Mouse (Mus musculus): ENCODE data around the gene Olfr912.

Gene Olfr912

DNA sequence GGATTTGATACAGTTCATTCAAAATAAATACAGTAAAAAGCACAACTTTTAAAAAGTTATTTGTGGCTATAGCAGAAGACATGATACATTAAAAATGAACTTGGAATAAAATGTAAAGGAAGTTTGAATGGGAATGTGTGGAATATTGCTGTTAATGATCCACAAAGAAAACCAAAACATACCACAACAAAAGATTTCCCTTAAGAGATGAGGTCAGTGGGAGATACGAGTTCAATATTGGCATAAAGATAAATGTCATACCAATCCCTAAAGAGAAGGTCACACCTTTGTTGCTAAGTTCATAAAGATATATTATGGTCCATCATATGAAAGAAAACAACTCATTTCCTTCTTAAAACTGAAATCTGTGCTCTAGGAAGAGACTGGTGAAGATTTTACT, at the start of gene Olfr912:
Gene Olfr912 (plus strand): TSS at position 301 of the 400 bp plus-strand sequence.
- no peaks in the 10 kb centered on the region for H3K4me1 ChIP-seq (replicated peaks; ENCODE audit: low read depth, low read length)
- H3K4me3 ChIP-seq (replicated peaks; ENCODE audit: low read length): no peak within 1 kb of the TSS
- peaks cover 6% of the 10 kb centered on the region for H3K9me3 ChIP-seq (ENCODE audit: low read length)
- H3K27me3 ChIP-seq (ENCODE audit: insufficient read depth, low read length): no peaks in the 10 kb centered on the region
- TF ChIP-seq NANOG (IDR thresholded peaks at IDR 0.05; ENCODE audit: borderline replicate concordance, low read length) (no peak), CTCF (conservative IDR thresholded peaks at IDR 0.05; ENCODE audit: low read length) (no peak), POU5F1 (IDR thresholded peaks at IDR 0.05; ENCODE audit: borderline replicate concordance, low read length) (no peak)
- no peaks in the 10 kb centered on the region for H3K36me3 ChIP-seq (ENCODE audit: insufficient read depth, low read length)

GRCm38 (mm10) chr9:38537549-38537948, 42.4 kb upstream of the Olfr912 start, which contains the start of gene Olfr910:
Gene Olfr910, plus strand, starts transcription at chr9:38537849.
- no peaks in the 10 kb centered on the region for H3K36me3 ChIP-seq (ENCODE audit: insufficient read depth, low read length)
- peaks cover 7% of the 10 kb centered on the region; the same call in 1 of the 2 replicates for H3K9me3 ChIP-seq (ENCODE audit: low read length)
- H3K4me3 ChIP-seq (replicated peaks; ENCODE audit: low read length): no peak within 1 kb of the TSS
- no peak for TF ChIP-seq CTCF (conservative IDR thresholded peaks at IDR 0.05; ENCODE audit: low read length)
- TF ChIP-seq NANOG (IDR thresholded peaks at IDR 0.05; ENCODE audit: borderline replicate concordance, low read length): no peak
- TF ChIP-seq POU5F1 (IDR thresholded peaks at IDR 0.05; ENCODE audit: borderline replicate concordance, low read length): no peak
- H3K27me3 ChIP-seq (ENCODE audit: insufficient read depth, low read length): no peaks in the 10 kb centered on the region
- H3K4me1 ChIP-seq (replicated peaks; ENCODE audit: low read depth, low read length): no peaks in the 10 kb centered on the region

GRCm38 (mm10) chr9:38591056-38591455, 11.1 kb downstream of the Olfr912 start:
- Histone ChIP-seq H3K4me1 (replicated peaks; ENCODE audit: low read depth, low read length) (peaks cover 13% of the 10 kb centered on the region), H3K9me3 (ENCODE audit: low read length) (peaks cover 28% of the 10 kb centered on the region), H3K4me3 (replicated peaks; ENCODE audit: low read length) (no peak overlapping the region), H3K27me3 (ENCODE audit: insufficient read depth, low read length) (no peaks in the 10 kb centered on the region), H3K36me3 (ENCODE audit: insufficient read depth, low read length) (no peaks in the 10 kb centered on the region)
- TF ChIP-seq NANOG (IDR thresholded peaks at IDR 0.05; ENCODE audit: borderline replicate concordance, low read length) (peak; percentile 49; the same call in 1 of the 2 replicates), POU5F1 (IDR thresholded peaks at IDR 0.05; ENCODE audit: borderline replicate concordance, low read length) (0 out of 2 replicates have a peak, but pooled peaks have one; percentile 21), CTCF (conservative IDR thresholded peaks at IDR 0.05; ENCODE audit: low read length) (no peak)

DNA sequence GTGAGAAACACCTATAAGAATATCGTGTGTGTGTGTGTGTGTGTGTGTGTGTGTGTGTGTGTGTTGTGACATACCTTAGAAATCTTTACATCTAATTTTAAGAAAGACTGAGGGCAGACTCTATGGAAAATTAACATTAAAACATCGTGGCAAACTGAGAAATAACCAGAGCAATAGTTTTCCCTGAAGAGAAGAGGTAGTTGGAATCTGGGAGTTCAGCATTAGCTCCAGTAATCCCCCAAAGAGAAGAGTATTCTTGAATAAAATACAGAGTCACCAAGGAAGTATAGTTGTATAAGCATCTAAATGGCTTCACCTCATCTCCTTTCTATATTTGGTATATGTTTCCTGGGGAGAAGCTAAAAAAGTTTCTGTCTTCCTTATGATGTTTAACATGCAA, 12.5 kb downstream of the Olfr912 start, which contains the start of gene Olfr913:
Gene Olfr913 (plus strand): TSS at position 301 of the 400 bp plus-strand sequence.
- TF ChIP-seq POU5F1 (IDR thresholded peaks at IDR 0.05; ENCODE audit: borderline replicate concordance, low read length) (no peak), CTCF (conservative IDR thresholded peaks at IDR 0.05; ENCODE audit: low read length) (no peak), NANOG (IDR thresholded peaks at IDR 0.05; ENCODE audit: borderline replicate concordance, low read length) (no peak)

DNA sequence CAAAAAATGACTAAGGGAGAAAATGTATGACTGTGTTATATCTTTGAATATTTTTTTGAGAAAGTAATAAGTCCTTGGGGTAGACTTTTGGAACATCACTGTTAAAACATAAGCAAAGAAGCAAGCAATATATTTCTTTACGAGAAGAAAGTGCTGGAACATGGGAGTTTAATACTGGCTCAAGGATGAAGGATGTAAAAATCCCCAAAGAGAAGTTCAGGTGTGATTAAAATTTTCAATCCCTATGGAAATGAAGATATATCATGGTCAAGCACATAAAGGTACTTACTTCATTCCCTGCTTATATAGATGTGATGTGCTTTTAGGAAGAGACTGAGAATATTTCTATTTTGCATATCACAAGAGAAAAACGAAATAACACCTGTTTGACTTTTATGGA, 24.8 kb downstream of the Olfr912 start, which contains the start of gene Olfr914:
Gene Olfr914 (plus strand): TSS at position 301 of the 400 bp plus-strand sequence.
- Histone ChIP-seq H3K27me3 (ENCODE audit: insufficient read depth, low read length) (no peaks in the 10 kb centered on the region), H3K4me3 (replicated peaks; ENCODE audit: low read length) (no peak within 1 kb of the TSS), H3K36me3 (ENCODE audit: insufficient read depth, low read length) (no peaks in the 10 kb centered on the region), H3K4me1 (replicated peaks; ENCODE audit: low read depth, low read length) (no peaks in the 10 kb centered on the region), H3K9me3 (ENCODE audit: low read length) (no peaks in the 10 kb centered on the region)
- TF ChIP-seq NANOG (IDR thresholded peaks at IDR 0.05; ENCODE audit: borderline replicate concordance, low read length) (no peak), POU5F1 (IDR thresholded peaks at IDR 0.05; ENCODE audit: borderline replicate concordance, low read length) (no peak), CTCF (conservative IDR thresholded peaks at IDR 0.05; ENCODE audit: low read length) (no peak)

More for the DNA sequence above, 12.5 kb downstream of the Olfr912 start, which contains the start of gene Olfr913:
- Histone ChIP-seq H3K36me3 (ENCODE audit: insufficient read depth, low read length) (no peaks in the 10 kb centered on the region), H3K27me3 (ENCODE audit: insufficient read depth, low read length) (no peaks in the 10 kb centered on the region), H3K4me1 (replicated peaks; ENCODE audit: low read depth, low read length) (peaks cover 13% of the 10 kb centered on the region), H3K4me3 (replicated peaks; ENCODE audit: low read length) (no peak within 1 kb of the TSS), H3K9me3 (ENCODE audit: low read length) (peaks cover 22% of the 10 kb centered on the region)

DNA sequence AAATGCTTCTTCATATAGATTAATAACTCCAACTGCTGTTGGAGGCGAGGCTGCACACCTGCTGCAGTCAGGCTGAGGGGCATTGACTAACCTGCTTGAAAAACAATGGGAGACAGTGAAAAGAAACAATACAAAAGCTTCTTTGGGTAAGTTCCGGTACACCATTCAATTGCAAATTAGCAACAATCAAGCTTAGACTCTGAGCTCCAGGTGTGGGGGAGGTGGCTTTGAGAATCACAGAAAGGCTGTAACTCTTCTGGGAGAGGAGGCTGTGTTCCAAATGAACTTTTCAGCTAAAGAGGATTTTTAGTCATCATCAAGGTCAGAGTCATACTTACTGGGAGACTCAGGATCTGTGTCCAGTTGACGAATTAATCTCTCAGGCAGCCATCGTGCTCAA, 52.4 kb downstream of the Olfr912 start:
- Histone ChIP-seq H3K27me3 (ENCODE audit: insufficient read depth, low read length) (no peaks in the 10 kb centered on the region), H3K36me3 (ENCODE audit: insufficient read depth, low read length) (no peaks in the 10 kb centered on the region), H3K4me1 (replicated peaks; ENCODE audit: low read depth, low read length) (no peaks in the 10 kb centered on the region), H3K9me3 (ENCODE audit: low read length) (peaks cover 67% of the 10 kb centered on the region), H3K4me3 (replicated peaks; ENCODE audit: low read length) (no peak overlapping the region)
- TF ChIP-seq NANOG (IDR thresholded peaks at IDR 0.05; ENCODE audit: borderline replicate concordance, low read length): peak; percentile 38; the same call in 1 of the 2 replicates
- TF ChIP-seq CTCF (conservative IDR thresholded peaks at IDR 0.05; ENCODE audit: low read length): no peak

Measured in E14TG2a.4 (cell line).